Mouse (Mus musculus) kidney, adult 2 months (tissue): Measurements from ENCODE around the gene Cep152. TPM values are rescaled to one million over a fixed set of nuclear protein-coding genes. Genes with fewer than 3 reads are reported as not detected.

Source experiments
- DNase-seq: peaks from one replicate; pipeline ENCODE4 v3.0.0; 2021
- H3K27ac ChIP-seq: fragments of 200-500 bp; 2 replicates; pipeline ENCODE4 v1.5.1; 2012; ENCODE audit warnings: low read depth, low read length, control low read depth, inconsistent platforms; ENCODE audit not compliant: insufficient read depth
- H3K27me3 ChIP-seq: fragments of 200-500 bp; replicated peaks from 2 replicates; pipeline ENCODE4 v1.6.1; 2012; ENCODE audit warnings: mild to moderate bottlenecking, moderate library complexity, low read length, inconsistent platforms; ENCODE audit not compliant: control insufficient read depth, insufficient read depth
- H3K36me3 ChIP-seq: fragments of 200-500 bp; 2 replicates; pipeline ENCODE4 v1.6.1; 2012; ENCODE audit warnings: mild to moderate bottlenecking, moderate library complexity, low read length, inconsistent platforms; ENCODE audit not compliant: control insufficient read depth, insufficient read depth
- H3K4me1 ChIP-seq: fragments of 200-500 bp; 2 replicates; pipeline ENCODE4 v1.6.1; 2011; ENCODE audit warnings: low read length; ENCODE audit not compliant: control insufficient read depth, insufficient read depth
- H3K4me3 ChIP-seq: fragments of 200-500 bp; 2 replicates; pipeline ENCODE4 v1.5.1; 2011; ENCODE audit warnings: mild to moderate bottlenecking, low read depth, low read length, control low read depth; ENCODE audit not compliant: insufficient read depth
- CTCF ChIP-seq: fragments of 200-500 bp; conservative IDR thresholded peaks from 2 replicates; pipeline ENCODE4 v1.5.1; 2011; ENCODE audit warnings: low read depth, mild to moderate bottlenecking, control low read depth, low read length, moderate library complexity, mixed read lengths; ENCODE audit not compliant: insufficient read depth, insufficient read length
- POLR2A ChIP-seq: fragments of 200-500 bp; IDR thresholded peaks from one replicate; pipeline ENCODE4 v1.6.1; 2011; ENCODE audit warnings: low read depth, low read length, control low read depth
- WGBS: fragments of 180-500 bp; shearing (Covaris S2); methylation state at CpG from one replicate; pipeline ENCODE4 v1.1.7; 2018; 5-methylcytosine and 5-hydroxymethylcytosine counted together
- polyA plus RNA-seq: library from polyadenylated mRNA; depleted of rRNA; stranded (reverse); fragments of >200 nt; gene quantifications from 2 replicates; pipeline ENCODE4 v1.2.3, GENCODE M21; 2012

The Cep152 gene
- polyA plus RNA-seq, 1 experiment = 0.77 TPM

GRCm38 (mm10) chr2:125562407-125562806 is 62.5 kb downstream of the Cep152 start:
- Histone ChIP-seq H3K4me1 (no peaks in the 10 kb centered on the region), H3K4me3 (no peak overlapping the region), H3K27me3 (no peaks in the 10 kb centered on the region), H3K27ac (no peak overlapping the region), H3K36me3 (no peaks in the 10 kb centered on the region; the same call in 1 of the 2 replicates)
- 93% methylated on average over 8 of the region's 8 CpGs for WGBS
- no peak for DNase-seq
- TF ChIP-seq CTCF (no peak), POLR2A (no peak)

- no peak overlapping the region for H3K27ac ChIP-seq
- H3K27me3 ChIP-seq = no peaks in the 10 kb centered on the region
- no peaks in the 10 kb centered on the region for H3K36me3 ChIP-seq
- H3K4me3 ChIP-seq = no peak overlapping the region
- 98% methylated on average over 6 of the region's 6 CpGs for WGBS
- DNase-seq = no peak
- H3K4me1 ChIP-seq = no peaks in the 10 kb centered on the region
- TF ChIP-seq CTCF (no peak), POLR2A (no peak)
Measured at GRCm38 (mm10) chr2:125560037-125560436, 64.9 kb downstream of the Cep152 start.

GRCm38 (mm10) chr2:125558634-125559589 is 66.0 kb downstream of the Cep152 start:
- DNase-seq = peak; percentile 21
- no peak overlapping the region for H3K27ac ChIP-seq
- H3K27me3 ChIP-seq = no peaks in the 10 kb centered on the region
- TF ChIP-seq CTCF (no peak), POLR2A (no peak)
- 75% methylated on average over 19 of the region's 19 CpGs for WGBS
- H3K4me1 ChIP-seq = no peaks in the 10 kb centered on the region
- H3K4me3 ChIP-seq = no peak overlapping the region
- no peaks in the 10 kb centered on the region for H3K36me3 ChIP-seq

- WGBS = 74% methylated on average over 6 of the region's 6 CpGs
- Histone ChIP-seq H3K27ac (no peak overlapping the region), H3K27me3 (no peaks in the 10 kb centered on the region), H3K4me3 (no peak overlapping the region), H3K4me1 (no peaks in the 10 kb centered on the region), H3K36me3 (no peaks in the 10 kb centered on the region)
- no peak for DNase-seq
- 0 out of 2 replicates have a peak, but pooled peaks have one; percentile 3 for TF ChIP-seq CTCF
- TF ChIP-seq POLR2A = no peak
Measured at GRCm38 (mm10) chr2:125555830-125556229, 69.1 kb downstream of the Cep152 start.

GRCm38 (mm10) chr2:125548806-125549578 is 75.9 kb downstream of the Cep152 start:
- 83% methylated on average over 1 of the region's 1 CpGs for WGBS
- Histone ChIP-seq H3K36me3 (no peaks in the 10 kb centered on the region), H3K27me3 (no peaks in the 10 kb centered on the region), H3K4me1 (no peaks in the 10 kb centered on the region), H3K4me3 (no peak overlapping the region), H3K27ac (no peak overlapping the region)
- TF ChIP-seq CTCF (no peak), POLR2A (no peak)
- DNase-seq = no peak

- 78% methylated on average over 3 of the region's 3 CpGs for whole genome bisulfite sequencing
- TF ChIP-seq POLR2A = no peak
- TF ChIP-seq CTCF = no peak
- Histone ChIP-seq H3K27ac (no peak overlapping the region), H3K27me3 (no peaks in the 10 kb centered on the region), H3K36me3 (no peaks in the 10 kb centered on the region), H3K4me3 (no peak overlapping the region), H3K4me1 (no peaks in the 10 kb centered on the region)
- no peak for DNase-seq
Measured at GRCm38 (mm10) chr2:125544986-125545385, 79.9 kb downstream of the Cep152 start.

- TF ChIP-seq CTCF (no peak), POLR2A (no peak)
- WGBS = 50% methylated on average over 1 of the region's 1 CpGs
- no peak overlapping the region for H3K27ac ChIP-seq
- no peaks in the 10 kb centered on the region for H3K36me3 ChIP-seq
- H3K27me3 ChIP-seq = no peaks in the 10 kb centered on the region
- DNase-seq = no peak
- H3K4me3 ChIP-seq = no peak overlapping the region
- no peaks in the 10 kb centered on the region for H3K4me1 ChIP-seq
Measured at GRCm38 (mm10) chr2:125543646-125544045, 81.3 kb downstream of the Cep152 start.
